Mouse (Mus musculus): ENCODE measurements around the gene Terb2. TPM values are rescaled to one million over a fixed set of nuclear protein-coding genes. Genes with fewer than 3 reads are reported as not detected.

Terb2 gene
- not detected in 2 replicates for polyA plus RNA-seq (2014; fragmentation: Nextera tagmentation; extraction: Ambion mirVana)

DNA sequence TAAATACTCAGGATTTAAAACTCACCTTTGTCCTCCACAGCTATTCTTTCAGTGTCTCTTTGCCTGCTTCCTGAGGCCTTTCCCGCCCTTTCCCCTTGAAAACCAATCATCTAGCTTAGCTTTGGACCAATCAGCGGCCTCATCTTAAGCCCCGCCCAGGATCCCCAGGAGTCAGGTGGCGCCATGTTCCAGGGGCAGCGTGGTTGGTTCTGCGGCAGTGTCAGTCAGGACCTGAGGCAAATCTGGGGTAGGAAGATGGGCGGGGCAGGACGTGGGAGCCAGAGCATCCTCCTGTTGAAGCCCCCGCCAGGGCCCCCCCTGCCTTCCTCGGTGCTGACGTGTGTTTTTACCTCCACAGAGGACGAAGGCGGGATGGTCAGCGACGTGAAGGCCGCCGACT is at the start of gene Terb2, which contains the start of gene Patl2:
Gene Terb2, plus strand, starts transcription at position 167 of the 400 bp plus-strand sequence.
Gene Patl2, minus strand, starts transcription at position 84 of the 400 bp plus-strand sequence.
- H3K27ac ChIP-seq (ENCODE audit: low read length): no peak within 1 kb of the TSS
- no peak within 1 kb of the TSS for H3K4me2 ChIP-seq (replicated peaks; ENCODE audit: low read depth, low read length)
- H3K9ac ChIP-seq (replicated peaks; ENCODE audit: low read depth, low read length): no peak within 1 kb of the TSS
- no peaks in the 10 kb centered on the region for H3K27me3 ChIP-seq (ENCODE audit: control insufficient read depth, insufficient read depth, low read length)
- no peaks in the 10 kb centered on the region for H3K4me1 ChIP-seq (ENCODE audit: control insufficient read depth, insufficient read depth, low read length)
- no peaks in the 10 kb centered on the region for H3K36me3 ChIP-seq (ENCODE audit: control insufficient read depth, insufficient read depth, low read length)
- H3K4me3 ChIP-seq (ENCODE audit: low read depth, low read length): no peak within 1 kb of the TSS
- WGBS: 77% methylated on average over 17 of the region's 17 CpGs
- no peaks in the 10 kb centered on the region for H3K9me3 ChIP-seq (ENCODE audit: control insufficient read depth, low read depth, low read length)
- no peak for ATAC-seq (ENCODE audit: insufficient number of reproducible peaks, insufficient read depth, low FRiP score, low read depth)

DNA sequence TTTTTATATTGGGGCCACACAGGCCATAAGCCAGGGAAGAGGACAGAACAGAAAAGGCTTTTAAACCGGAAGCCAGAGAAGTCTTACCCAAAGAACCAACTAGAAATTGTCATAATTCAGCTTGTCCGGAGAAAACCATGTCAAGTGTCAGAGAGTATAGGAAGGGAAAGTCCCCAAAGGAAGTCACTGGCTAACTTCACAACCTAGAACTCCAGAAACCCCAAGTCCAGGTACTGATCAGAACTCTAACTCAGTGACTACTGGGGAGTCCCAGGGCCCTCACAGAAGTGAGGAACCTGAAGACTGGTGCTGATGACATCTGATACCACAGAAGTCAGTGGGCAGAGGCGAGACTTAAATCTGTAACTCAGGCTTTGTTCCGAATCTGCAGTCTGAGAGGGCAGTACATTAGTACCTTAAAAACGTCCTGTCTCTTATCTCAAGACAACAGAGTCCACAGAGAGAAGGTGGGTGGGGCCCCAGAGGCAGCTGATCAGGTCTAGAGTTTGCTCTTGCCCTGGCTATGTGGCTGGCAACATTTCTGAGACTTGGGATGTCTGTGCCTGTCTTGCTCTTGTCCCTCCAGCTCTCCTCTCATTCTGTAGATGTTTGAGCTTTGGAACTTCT is 48.1 kb upstream of the Terb2 start:
- peak; percentile 69; the same call in 1 of the 2 replicates for ATAC-seq (ENCODE audit: insufficient number of reproducible peaks, insufficient read depth, low FRiP score, low read depth)
- WGBS: 53% methylated on average over 5 of the region's 5 CpGs
- H3K4me3 ChIP-seq (ENCODE audit: low read depth, low read length): no peak overlapping the region
- H3K4me1 ChIP-seq (ENCODE audit: control insufficient read depth, insufficient read depth, low read length): no peaks in the 10 kb centered on the region
- no peak overlapping the region for H3K9ac ChIP-seq (replicated peaks; ENCODE audit: low read depth, low read length)
- no peak overlapping the region for H3K27ac ChIP-seq (ENCODE audit: low read length)
- no peaks in the 10 kb centered on the region for H3K27me3 ChIP-seq (ENCODE audit: control insufficient read depth, insufficient read depth, low read length)
- H3K4me2 ChIP-seq (replicated peaks; ENCODE audit: low read depth, low read length): no peak overlapping the region
- no peaks in the 10 kb centered on the region for H3K36me3 ChIP-seq (ENCODE audit: control insufficient read depth, insufficient read depth, low read length)
- H3K9me3 ChIP-seq (ENCODE audit: control insufficient read depth, low read depth, low read length): no peaks in the 10 kb centered on the region

DNA sequence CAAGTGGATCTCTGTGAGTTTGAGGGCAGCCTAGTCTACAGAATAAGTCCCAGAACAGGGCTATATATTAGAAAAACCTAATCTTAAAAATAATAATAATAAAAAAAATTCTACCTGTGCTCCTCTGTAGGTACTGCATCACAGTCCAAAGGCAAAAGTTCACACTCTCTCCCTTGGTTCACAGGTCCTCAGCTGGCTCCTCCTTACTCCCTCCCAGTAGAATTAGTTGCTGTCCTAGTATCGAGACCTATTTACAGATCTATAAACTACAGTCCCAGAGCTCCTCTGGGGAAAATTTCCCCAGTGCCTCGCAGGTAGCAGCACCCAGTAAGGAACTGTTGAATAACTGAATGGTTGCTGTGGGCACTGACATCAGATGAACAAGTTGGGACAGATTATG is 45.3 kb upstream of the Terb2 start:
- H3K27me3 ChIP-seq (ENCODE audit: control insufficient read depth, insufficient read depth, low read length): no peaks in the 10 kb centered on the region
- no peak overlapping the region for H3K4me2 ChIP-seq (replicated peaks; ENCODE audit: low read depth, low read length)

DNA sequence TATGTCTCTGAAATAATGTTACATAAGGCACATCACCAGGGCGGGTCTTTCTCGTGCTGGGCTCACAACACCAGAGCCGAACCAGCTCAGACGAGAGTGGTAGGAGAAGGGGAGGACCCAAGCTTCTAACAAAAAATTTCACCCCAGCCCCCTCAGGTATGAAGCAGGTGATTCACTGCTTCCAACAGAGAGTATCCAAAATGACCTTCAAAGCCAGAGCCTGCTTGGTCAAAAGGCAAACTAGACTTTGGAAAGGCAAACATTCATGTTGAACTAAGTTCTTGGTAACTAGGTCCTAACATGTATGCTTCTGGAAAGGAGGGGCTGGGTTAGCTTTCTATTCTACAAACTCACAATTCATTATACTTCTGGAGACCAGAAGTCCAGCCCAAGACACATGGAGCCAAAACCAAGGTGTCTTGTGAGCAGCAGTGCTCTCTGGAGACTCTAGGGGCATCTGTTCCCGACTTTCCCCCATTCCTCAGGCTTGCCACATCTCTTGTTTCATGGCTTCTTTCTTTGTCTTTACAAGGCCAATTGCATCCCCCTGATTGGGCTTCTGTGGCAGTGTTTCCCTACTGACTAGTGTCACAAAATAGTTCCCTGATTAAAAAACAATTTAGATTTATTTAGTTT is 44.6 kb upstream of the Terb2 start:
- no peak for ATAC-seq (ENCODE audit: insufficient number of reproducible peaks, insufficient read depth, low FRiP score, low read depth)
- H3K27ac ChIP-seq (ENCODE audit: low read length): no peak overlapping the region
- H3K4me2 ChIP-seq (replicated peaks; ENCODE audit: low read depth, low read length): no peak overlapping the region
- H3K9me3 ChIP-seq (ENCODE audit: control insufficient read depth, low read depth, low read length): no peaks in the 10 kb centered on the region
- H3K27me3 ChIP-seq (ENCODE audit: control insufficient read depth, insufficient read depth, low read length): no peaks in the 10 kb centered on the region
- no peak overlapping the region for H3K4me3 ChIP-seq (ENCODE audit: low read depth, low read length)
- 72% methylated on average over 5 of the region's 5 CpGs for WGBS
- H3K36me3 ChIP-seq (ENCODE audit: control insufficient read depth, insufficient read depth, low read length): no peaks in the 10 kb centered on the region
- no peaks in the 10 kb centered on the region for H3K4me1 ChIP-seq (ENCODE audit: control insufficient read depth, insufficient read depth, low read length)
- H3K9ac ChIP-seq (replicated peaks; ENCODE audit: low read depth, low read length): no peak overlapping the region

More for the DNA sequence above, 45.3 kb upstream of the Terb2 start:
- Histone ChIP-seq H3K4me1 (ENCODE audit: control insufficient read depth, insufficient read depth, low read length) (no peaks in the 10 kb centered on the region), H3K36me3 (ENCODE audit: control insufficient read depth, insufficient read depth, low read length) (no peaks in the 10 kb centered on the region), H3K4me3 (ENCODE audit: low read depth, low read length) (no peak overlapping the region), H3K9ac (replicated peaks; ENCODE audit: low read depth, low read length) (no peak overlapping the region), H3K27ac (ENCODE audit: low read length) (no peak overlapping the region), H3K9me3 (ENCODE audit: control insufficient read depth, low read depth, low read length) (no peaks in the 10 kb centered on the region)
- ATAC-seq (ENCODE audit: insufficient number of reproducible peaks, insufficient read depth, low FRiP score, low read depth): no peak
- 81% methylated on average over 2 of the region's 2 CpGs for WGBS

DNA sequence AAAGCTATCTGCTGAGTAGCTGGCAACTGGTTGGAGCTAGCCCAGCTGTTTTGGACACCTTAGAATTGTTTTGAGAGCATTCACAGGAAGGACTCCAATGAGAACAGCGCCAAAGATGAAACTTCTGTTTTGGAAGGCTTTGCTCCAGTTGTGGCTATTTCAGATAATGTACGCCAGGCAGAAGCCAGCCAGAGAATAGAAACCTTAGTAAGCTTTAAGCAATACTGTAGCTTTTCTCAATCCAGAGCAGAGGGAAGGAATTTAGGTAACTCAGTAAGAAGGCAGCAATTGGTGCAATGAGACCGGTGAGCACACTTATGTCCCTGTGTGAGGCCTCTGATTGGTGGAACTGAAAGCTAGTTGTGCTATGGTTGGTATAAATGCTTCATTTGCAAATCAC is 43.0 kb upstream of the Terb2 start:
- no peak for ATAC-seq (ENCODE audit: insufficient number of reproducible peaks, insufficient read depth, low FRiP score, low read depth)
- Histone ChIP-seq H3K9ac (replicated peaks; ENCODE audit: low read depth, low read length) (no peak overlapping the region), H3K27me3 (ENCODE audit: control insufficient read depth, insufficient read depth, low read length) (no peaks in the 10 kb centered on the region), H3K36me3 (ENCODE audit: control insufficient read depth, insufficient read depth, low read length) (no peaks in the 10 kb centered on the region), H3K4me3 (ENCODE audit: low read depth, low read length) (no peak overlapping the region), H3K4me1 (ENCODE audit: control insufficient read depth, insufficient read depth, low read length) (no peaks in the 10 kb centered on the region), H3K27ac (ENCODE audit: low read length) (no peak overlapping the region), H3K4me2 (replicated peaks; ENCODE audit: low read depth, low read length) (no peak overlapping the region), H3K9me3 (ENCODE audit: control insufficient read depth, low read depth, low read length) (no peaks in the 10 kb centered on the region)
- WGBS: 88% methylated on average over 3 of the region's 3 CpGs

DNA sequence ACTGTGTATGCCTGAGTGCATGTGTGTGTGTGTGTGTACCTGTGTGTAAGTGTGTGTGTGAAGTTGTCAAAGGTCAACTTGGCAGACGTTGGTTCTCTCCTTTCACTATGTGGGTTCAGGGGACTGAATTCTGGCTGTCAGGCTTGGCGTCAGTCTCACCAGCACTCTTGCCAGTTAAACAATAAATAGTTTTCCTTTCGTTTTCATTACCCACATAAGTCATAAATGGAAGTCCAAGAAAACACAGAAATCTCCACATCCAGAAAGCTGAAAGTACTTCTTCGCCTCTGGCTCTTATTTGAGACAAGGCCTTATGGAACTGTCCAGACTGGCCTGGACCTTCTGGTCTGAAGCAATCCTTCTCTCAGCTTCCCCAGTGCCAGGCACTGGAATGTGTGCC is 40.3 kb upstream of the Terb2 start:
- H3K36me3 ChIP-seq (ENCODE audit: control insufficient read depth, insufficient read depth, low read length): no peaks in the 10 kb centered on the region
- no peak for ATAC-seq (ENCODE audit: insufficient number of reproducible peaks, insufficient read depth, low FRiP score, low read depth)
- no peak overlapping the region for H3K27ac ChIP-seq (ENCODE audit: low read length)
- H3K9me3 ChIP-seq (ENCODE audit: control insufficient read depth, low read depth, low read length): no peaks in the 10 kb centered on the region
- WGBS: 65% methylated on average over 4 of the region's 4 CpGs
- no peak overlapping the region for H3K4me2 ChIP-seq (replicated peaks; ENCODE audit: low read depth, low read length)
- H3K27me3 ChIP-seq (ENCODE audit: control insufficient read depth, insufficient read depth, low read length): no peaks in the 10 kb centered on the region
- no peak overlapping the region for H3K9ac ChIP-seq (replicated peaks; ENCODE audit: low read depth, low read length)
- no peak overlapping the region for H3K4me3 ChIP-seq (ENCODE audit: low read depth, low read length)
- H3K4me1 ChIP-seq (ENCODE audit: control insufficient read depth, insufficient read depth, low read length): peaks cover 9% of the 10 kb centered on the region; the same call in 1 of the 2 replicates

DNA sequence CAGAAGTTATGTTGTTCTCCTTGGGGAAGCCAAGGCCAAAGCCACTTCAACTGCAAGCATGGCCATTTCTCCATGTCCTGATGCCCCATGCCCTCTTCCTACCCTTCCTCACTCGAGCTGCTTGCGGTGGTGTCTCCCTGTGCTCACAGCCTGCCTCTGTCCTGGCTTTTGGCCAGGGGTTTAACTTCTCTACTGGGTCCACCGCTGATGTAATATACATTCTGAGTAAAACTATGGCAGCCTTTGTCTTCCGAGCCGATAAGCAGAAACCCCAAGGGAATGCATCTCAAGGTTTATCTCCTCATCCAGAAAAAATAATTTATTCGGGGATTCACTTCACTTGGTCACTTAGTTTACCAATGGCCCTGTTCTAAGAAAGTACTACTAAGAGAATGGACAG is 39.4 kb upstream of the Terb2 start:
- no peaks in the 10 kb centered on the region for H3K9me3 ChIP-seq (ENCODE audit: control insufficient read depth, low read depth, low read length)
- no peaks in the 10 kb centered on the region for H3K27me3 ChIP-seq (ENCODE audit: control insufficient read depth, insufficient read depth, low read length)
- peaks cover 9% of the 10 kb centered on the region; the same call in 1 of the 2 replicates for H3K4me1 ChIP-seq (ENCODE audit: control insufficient read depth, insufficient read depth, low read length)
- no peak overlapping the region for H3K27ac ChIP-seq (ENCODE audit: low read length)
- 66% methylated on average over 6 of the region's 6 CpGs for WGBS
- H3K9ac ChIP-seq (replicated peaks; ENCODE audit: low read depth, low read length): no peak overlapping the region
- no peak overlapping the region for H3K4me3 ChIP-seq (ENCODE audit: low read depth, low read length)
- no peak overlapping the region for H3K4me2 ChIP-seq (replicated peaks; ENCODE audit: low read depth, low read length)
- no peak for ATAC-seq (ENCODE audit: insufficient number of reproducible peaks, insufficient read depth, low FRiP score, low read depth)
- no peaks in the 10 kb centered on the region; the same call in 1 of the 2 replicates for H3K36me3 ChIP-seq (ENCODE audit: control insufficient read depth, insufficient read depth, low read length)

DNA sequence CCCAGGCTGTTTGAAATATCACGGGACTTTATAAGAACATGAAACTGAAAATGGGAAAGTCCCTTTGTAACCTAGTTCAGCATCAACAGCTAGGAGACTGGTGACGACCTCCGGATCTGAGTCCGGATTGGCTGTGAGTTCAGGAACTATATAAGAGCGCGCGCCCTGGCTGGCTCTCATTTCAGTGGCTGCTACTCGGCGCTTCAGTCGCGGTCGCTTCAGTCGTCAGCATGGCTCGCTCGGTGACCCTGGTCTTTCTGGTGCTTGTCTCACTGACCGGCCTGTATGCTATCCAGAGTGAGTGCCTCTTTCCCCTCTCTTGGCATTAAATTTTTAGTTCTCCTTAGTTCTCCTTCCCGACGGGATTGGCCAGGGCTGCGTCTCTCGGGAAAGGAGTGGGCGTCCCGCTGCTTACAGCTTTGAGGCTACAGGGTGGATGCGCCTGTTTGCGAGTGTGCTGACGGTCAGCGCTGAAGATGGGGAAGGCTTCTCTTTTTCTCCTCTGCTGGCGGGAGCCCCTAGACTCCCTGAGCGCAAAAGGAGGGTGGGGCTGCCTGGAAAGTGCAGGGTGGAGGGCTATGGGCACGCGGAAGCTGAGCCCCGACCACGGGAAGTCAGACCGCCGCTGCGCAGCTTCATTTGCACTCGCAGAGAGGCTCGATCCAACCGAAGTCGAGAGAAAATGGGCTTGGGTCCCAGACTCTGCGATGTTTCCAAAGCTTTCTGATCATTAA is 38.4 kb upstream of the Terb2 start, which contains the start of gene B2m:
Gene B2m, plus strand, starts transcription at position 179 of the 734 bp plus-strand sequence.
- peak within 1 kb of the TSS; percentile 45; the same call in 1 of the 2 replicates for H3K27ac ChIP-seq (ENCODE audit: low read length)
- under 1% methylated on average over 39 of the region's 40 CpGs for WGBS
- peak; percentile 97 for ATAC-seq (ENCODE audit: insufficient number of reproducible peaks, insufficient read depth, low FRiP score, low read depth)
- H3K4me2 ChIP-seq (replicated peaks; ENCODE audit: low read depth, low read length): peak within 1 kb of the TSS; percentile 56
- no peaks in the 10 kb centered on the region for H3K9me3 ChIP-seq (ENCODE audit: control insufficient read depth, low read depth, low read length)
- peaks cover 9% of the 10 kb centered on the region; the same call in 1 of the 2 replicates for H3K4me1 ChIP-seq (ENCODE audit: control insufficient read depth, insufficient read depth, low read length)
- H3K9ac ChIP-seq (replicated peaks; ENCODE audit: low read depth, low read length): peak within 1 kb of the TSS; percentile 55
- H3K27me3 ChIP-seq (ENCODE audit: control insufficient read depth, insufficient read depth, low read length): no peaks in the 10 kb centered on the region
- peak within 1 kb of the TSS; percentile 48 for H3K4me3 ChIP-seq (ENCODE audit: low read depth, low read length)
- no peaks in the 10 kb centered on the region; the same call in 1 of the 2 replicates for H3K36me3 ChIP-seq (ENCODE audit: control insufficient read depth, insufficient read depth, low read length)
